Mouse (Mus musculus): ENCODE results near the gene Slfn8.
"Not testable (repeated sequence)": the region's sequence is repeated elsewhere in the genome, so short reads cannot be mapped to it uniquely, and the experiment has no call there.

The Slfn8 gene

GRCm38 (mm10) chr11:83020621-83021020 lies at the start of gene Slfn8:
Gene Slfn8 (minus strand): TSS chr11:83020810.
- peak; percentile 15 for DNase-seq

- DNase-seq = no peak
Measured at GRCm38 (mm10) chr11:83067982-83068694, 47.5 kb upstream of the Slfn8 start.

- DNase-seq = peak; percentile 50
Measured at GRCm38 (mm10) chr11:83066640-83067531, 46.3 kb upstream of the Slfn8 start.

DNA sequence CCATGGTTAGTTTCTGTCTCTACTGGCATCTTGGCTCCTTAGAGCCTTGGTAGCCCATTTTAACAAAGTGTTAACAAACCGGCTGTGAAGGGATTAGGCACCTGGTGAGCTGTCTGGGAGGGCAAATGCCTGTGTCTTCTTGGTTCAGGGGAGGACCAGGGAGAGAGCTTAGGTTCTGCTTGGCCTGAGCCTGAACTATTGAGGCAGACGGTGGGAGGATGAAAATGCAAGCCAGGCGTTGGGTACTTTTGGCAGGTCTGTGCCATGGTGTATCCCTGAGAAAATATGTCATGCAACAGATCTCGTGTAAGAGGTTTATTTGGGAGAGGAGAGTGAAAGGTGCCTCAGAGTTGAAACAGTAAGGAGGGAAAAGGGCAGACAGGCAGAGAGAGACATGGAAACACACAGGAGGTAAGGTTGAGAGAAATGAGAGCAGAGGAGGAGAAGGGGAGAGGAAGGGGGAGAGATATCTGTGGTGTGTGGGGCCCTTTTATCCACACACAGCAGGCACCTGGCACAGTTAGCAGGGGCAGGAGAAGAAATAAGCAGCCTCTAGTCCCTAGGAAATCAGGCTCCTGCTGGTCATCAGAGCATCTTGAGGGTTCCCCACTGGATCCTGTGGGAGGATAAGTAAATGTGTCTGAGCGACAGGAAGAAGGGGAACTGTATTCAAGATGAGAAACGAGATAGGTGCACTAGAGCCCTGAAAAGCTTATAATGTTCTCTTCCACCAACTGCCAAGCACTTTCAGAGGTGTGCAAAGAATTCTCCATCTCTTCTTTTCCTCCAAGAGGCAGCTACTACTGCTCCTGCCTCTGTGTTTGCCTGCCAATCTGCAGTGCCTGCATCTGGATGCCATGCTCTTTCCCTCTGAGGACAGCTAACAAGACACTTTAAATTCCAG lies 45.1 kb upstream of the Slfn8 start:
- no peak for DNase-seq

GRCm38 (mm10) chr11:83064946-83065345 lies 44.3 kb upstream of the Slfn8 start, which contains the start of gene Slfn2:
Gene Slfn2 (plus strand): TSS chr11:83065112.
- peak; percentile 39 for DNase-seq

DNA sequence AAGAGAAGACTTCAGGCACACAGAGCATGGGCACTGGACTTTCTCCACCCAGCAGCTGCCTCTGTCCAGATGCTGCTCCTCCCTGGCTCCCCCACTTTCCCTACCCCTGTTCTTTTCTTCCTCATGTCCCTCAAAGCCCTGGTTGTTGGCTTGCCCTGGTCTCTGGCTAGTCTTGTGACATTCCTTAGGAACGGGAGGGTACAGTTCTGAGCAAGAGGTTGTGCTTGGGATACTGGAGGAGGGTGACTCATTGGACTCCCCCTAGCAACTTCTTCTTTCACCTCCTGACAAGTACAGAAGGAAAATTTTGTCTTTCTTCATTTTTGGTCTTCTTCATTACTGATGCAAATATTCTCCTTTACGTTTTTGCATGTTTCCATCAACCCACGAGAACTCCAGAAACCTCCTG lies 43.3 kb upstream of the Slfn8 start:
- DNase-seq = no peak

- no peak for DNase-seq
Measured at GRCm38 (mm10) chr11:83063126-83063525, 42.5 kb upstream of the Slfn8 start.

DNA sequence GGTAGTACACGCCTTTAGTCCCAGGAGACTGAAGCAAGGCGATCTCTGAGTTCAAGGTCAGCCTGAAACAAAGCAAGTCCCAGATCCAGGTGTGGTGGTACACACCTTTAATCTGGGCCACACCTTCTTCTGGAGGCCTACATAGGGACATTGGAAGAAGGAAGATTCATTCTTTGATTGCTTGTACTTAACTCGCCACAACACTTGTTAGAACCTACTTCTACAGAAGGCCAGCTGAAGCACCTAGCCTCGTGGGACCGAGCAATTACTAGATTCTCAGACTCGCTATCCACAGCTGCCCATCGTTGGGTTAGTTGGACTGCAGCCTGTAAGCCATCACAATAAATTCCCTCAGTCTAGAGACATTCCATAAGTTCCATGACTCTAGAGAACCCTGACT lies 41.2 kb upstream of the Slfn8 start:
- DNase-seq = no peak

- no peak for DNase-seq
Measured at GRCm38 (mm10) chr11:83060412-83061020, 39.9 kb upstream of the Slfn8 start.

DNA sequence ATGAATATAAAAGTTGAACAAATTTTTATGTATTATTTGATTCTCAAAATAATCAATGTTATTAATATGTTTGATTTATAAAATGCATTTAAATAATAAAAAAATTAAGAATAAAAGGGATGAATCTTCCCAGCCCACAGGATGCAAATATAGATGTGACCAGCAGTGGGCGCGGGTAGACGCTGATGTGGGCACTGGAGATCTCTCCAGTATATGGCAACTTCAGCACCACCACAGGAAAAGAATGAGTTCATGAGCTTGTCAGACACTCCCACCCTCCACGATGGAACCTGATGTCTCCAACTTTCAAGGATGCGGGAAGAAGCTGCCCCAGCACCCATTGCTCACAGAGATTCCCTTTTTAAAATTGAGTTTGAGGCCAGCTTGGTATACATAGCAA lies 37.3 kb upstream of the Slfn8 start:
- DNase-seq = peak; percentile 55

DNA sequence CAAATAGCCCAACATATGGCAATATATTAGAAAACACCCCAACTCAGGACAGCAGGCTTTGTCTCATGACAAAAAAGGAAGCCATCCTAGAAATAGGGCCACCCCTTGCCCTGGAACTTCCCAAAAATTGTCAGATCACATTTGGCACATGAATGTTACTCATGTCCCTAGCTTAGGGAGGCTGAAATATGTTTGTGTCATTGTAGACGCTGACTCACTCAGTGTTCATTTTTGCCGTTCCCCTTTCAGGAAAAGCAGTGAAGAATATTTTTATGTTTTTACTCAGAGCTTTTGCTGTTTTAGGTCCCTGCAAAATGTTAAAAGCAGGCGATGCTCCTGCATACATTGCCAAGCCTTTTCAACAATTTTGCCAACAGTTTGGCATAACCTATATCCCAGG lies 25.0 kb upstream of the Slfn8 start:
- DNase-seq = no peak

- DNase-seq = no peak
Measured at GRCm38 (mm10) chr11:83043891-83044290, 23.3 kb upstream of the Slfn8 start.

GRCm38 (mm10) chr11:83041000-83041399 lies 20.4 kb upstream of the Slfn8 start:
- no peak for DNase-seq

- no peak for DNase-seq
Measured at GRCm38 (mm10) chr11:83040325-83040724, 19.7 kb upstream of the Slfn8 start.

DNA sequence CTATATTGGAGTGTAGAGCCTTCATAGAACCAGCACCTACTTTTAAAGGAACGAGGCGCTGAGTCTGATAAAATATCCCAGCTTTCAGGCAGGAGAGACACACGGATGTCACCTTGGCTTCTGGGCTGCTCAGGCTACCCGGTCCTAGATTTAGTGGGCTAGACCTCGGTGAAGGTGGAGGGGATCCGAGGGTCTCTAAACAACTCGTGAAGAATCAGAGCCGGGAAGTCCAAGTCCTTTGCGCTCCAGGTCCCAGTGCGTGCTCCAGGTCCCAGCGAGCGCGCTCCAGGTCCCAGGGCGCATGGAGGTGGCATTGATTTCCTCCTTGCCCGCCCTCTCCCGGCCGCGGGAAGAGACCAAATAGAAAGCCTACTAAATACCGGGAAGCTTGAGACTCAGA lies 19.2 kb upstream of the Slfn8 start:
- no peak for DNase-seq

DNA sequence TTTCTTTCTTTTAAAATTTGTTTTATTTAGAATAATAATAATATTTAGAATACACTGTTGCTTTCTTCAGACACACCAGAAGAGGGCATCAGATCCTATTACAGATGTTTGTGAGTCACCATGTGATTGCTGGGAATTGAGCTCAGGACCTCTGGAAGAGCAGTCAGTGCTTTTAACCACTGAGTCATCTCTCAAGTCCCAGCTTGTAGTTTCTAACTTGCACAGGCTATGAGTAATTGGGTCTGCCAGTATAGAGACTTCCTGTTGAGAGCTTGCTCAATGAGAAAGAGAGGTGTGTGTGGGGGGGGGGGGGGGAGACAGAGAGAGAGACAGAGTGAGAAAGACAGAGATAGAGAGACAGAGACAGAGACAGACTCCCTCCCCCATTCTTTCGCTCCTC lies 18.5 kb upstream of the Slfn8 start:
- no peak for DNase-seq

DNA sequence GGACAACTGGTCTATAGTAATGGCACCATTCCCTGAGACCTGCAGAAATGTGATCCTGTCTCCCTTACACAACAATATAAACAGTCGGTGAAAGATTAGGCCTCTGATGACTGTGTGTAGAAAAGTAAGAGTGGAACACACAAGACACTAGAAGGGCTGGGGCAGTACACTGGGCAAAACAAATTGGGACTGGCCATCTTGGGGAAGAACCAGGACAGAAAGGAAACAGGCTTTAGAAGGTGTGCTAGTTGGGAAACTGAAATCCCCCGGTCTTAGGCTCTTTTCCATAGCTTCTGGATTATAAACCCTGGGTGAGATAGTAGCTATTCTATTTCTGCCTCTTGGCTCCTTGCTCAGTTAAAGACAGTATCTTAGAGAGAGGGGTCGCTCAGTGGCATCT lies 18.1 kb upstream of the Slfn8 start:
- DNase-seq = not testable (repeated sequence)

DNA sequence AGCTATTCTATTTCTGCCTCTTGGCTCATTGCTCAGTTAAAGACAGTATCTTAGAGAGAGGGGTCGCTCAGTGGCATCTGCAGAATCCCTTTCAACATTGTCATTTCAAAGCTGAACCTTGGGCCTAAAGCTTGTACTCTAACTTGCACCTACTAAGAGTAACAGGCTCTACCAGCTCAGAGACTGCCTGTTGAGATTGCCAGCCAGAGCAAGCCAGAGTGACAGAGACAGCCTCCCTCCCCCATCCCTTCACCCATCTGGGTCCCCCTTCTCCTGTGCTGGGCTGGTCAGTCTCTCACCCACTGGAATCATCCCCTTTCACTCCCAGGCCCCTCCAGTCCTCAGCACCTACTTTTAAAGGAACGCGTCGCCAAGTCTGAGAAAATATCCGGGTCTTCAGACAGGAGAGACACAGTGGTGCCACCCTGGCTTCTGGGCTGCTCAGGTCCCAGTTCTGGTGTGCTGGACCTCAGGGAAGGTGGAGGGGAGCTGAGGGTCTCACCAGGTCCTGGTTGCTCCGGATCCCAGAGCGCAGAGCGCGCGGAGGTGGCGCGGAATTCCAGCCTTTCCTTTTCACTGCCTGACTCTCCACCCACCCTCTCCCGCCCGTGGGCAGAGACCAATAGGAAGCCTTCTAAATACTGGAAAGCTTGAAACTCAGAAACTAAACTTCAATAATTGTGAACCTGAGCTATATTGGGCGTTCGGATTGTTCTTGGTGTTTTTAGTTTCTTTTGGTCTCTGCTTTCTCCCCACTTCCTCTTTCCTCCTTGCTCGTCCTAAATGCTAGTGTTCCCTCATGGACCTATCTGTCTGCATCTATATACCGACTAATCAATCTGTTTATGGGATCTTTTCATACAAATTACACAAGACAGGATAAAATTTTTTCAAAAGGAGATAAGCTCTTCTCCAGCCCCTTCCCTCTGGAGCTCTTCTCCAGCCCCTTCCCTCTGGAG lies 770 bp downstream of the Slfn8 start:
- DNase-seq = not testable (repeated sequence)

GRCm38 (mm10) chr11:83016093-83016492 lies 4.5 kb downstream of the Slfn8 start:
- DNase-seq = no peak

GRCm38 (mm10) chr11:83013356-83013755 lies 7.3 kb downstream of the Slfn8 start:
- no peak for DNase-seq

GRCm38 (mm10) chr11:82991469-82992166 lies 29.0 kb downstream of the Slfn8 start, which contains the start of gene Slfn9:
Gene Slfn9 (minus strand): TSS chr11:82991830.
- DNase-seq = peak; percentile 28

Data from kidney, adult 9 months (tissue).